ENCODE assay signal across 19 mouse cellular contexts in the genomic region with DNA sequence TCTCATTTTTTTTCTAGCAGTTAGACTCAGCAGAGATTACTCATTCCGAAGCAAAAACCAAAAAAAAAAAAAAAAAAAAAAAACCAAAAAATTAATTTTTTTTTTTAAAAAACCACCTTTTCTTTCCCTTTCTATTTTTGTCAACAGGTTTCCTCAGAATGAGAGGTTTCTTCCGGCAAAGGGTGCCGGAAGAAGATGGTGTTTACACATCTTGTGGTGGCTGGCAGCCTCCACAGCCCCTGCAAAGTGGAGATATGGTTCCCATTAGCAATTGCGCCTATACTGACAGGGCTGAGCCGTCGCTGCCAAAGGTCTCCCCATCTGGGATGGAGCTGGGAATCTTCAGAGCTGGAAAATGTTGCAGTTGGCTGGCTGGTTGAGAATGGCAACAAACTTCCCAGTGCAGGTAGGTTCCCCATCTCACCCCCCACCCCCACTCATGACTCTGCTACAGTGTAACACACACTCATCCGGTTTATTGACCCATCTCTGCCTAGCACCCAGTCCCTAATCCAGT. TPM values are rescaled to one million over a fixed set of nuclear protein-coding genes. Genes with fewer than 3 reads are reported as not detected.
DNase-seq lines count a peak whose midpoint lies in the region; ATAC-seq and TF ChIP-seq lines count a peak whose summit lies in the region.
"Had no signal": no experiment of that assay in that cellular context is flagged by ENCODE, and none has a peak within 500 bp of the region (broad histone marks: within the 10 kb centered on the region; RNA-seq: fewer than 3 reads in every experiment).

No protein-coding gene starts in this region.

- TF ChIP-seq CTCF in liver, postnatal 0 days (IDR thresholded peaks at IDR 0.05; ENCODE audit: low read depth): no peak
- TF ChIP-seq CTCF in CH12.LX (conservative IDR thresholded peaks at IDR 0.05 in 1 of 2, IDR thresholded peaks at IDR 0.05 in 1 of 2; ENCODE audit: low read depth in 2 of 2, low read length in 2 of 2): no peak

- 0 out of 2 replicates have a peak, but pooled peaks cover 6% of the 10 kb centered on the region for H3K27me3 ChIP-seq in liver, postnatal 0 days (ENCODE audit: insufficient read depth, low read length)
- peaks cover 20% of the 10 kb centered on the region for H3K27me3 ChIP-seq in liver, embryonic 11.5 days (replicated peaks; ENCODE audit: control insufficient read depth, insufficient read depth, low read length)
- peaks cover 37% of the 10 kb centered on the region for H3K27me3 ChIP-seq in CH12.LX (replicated peaks)

- peak overlapping the region; percentile 44 for H3K27ac ChIP-seq in liver, postnatal 0 days (ENCODE audit: low read depth)
- H3K27ac ChIP-seq in liver, embryonic 11.5 days (ENCODE audit: low read depth, low read length): no peak overlapping the region
- H3K27ac ChIP-seq in CH12.LX (ENCODE audit: insufficient read depth, low read depth): no peak overlapping the region
- H3K27ac ChIP-seq: forebrain, embryonic 13.5 days; gastrocnemius, adult 2 months; heart, embryonic 10.5 days; liver, embryonic 14.5 days; midbrain, embryonic 13.5 days had no signal

- TF ChIP-seq EP300 in liver, postnatal 0 days (IDR thresholded peaks at IDR 0.05; ENCODE audit: low read depth): no peak
- no peak for TF ChIP-seq EP300 in CH12.LX (IDR thresholded peaks at IDR 0.05; ENCODE audit: low read length)

- no peak overlapping the region for H3K4me3 ChIP-seq in liver, postnatal 0 days (ENCODE audit: low read depth, low read length)
- H3K4me3 ChIP-seq in liver, embryonic 11.5 days (ENCODE audit: low read depth, low read length): no peak overlapping the region
- no peak overlapping the region for H3K4me3 ChIP-seq in CH12.LX (replicated peaks in 1 of 3; ENCODE audit: low read depth in 2 of 3, low read length in 2 of 3, poor library complexity in 1 of 3)
- H3K4me3 ChIP-seq: forebrain, embryonic 13.5 days; gastrocnemius, adult 2 months; heart, embryonic 10.5 days; midbrain, embryonic 13.5 days; myocyte had no signal

- H3K9me3 ChIP-seq in liver, postnatal 0 days (ENCODE audit: low read length): no peaks in the 10 kb centered on the region
- H3K9me3 ChIP-seq in liver, embryonic 11.5 days (ENCODE audit: control insufficient read depth, low read length): no peaks in the 10 kb centered on the region
- peaks cover 5% of the 10 kb centered on the region for H3K9me3 ChIP-seq in CH12.LX (replicated peaks; ENCODE audit: low read length)
- H3K9me3 ChIP-seq: forebrain, embryonic 13.5 days; heart, embryonic 10.5 days; midbrain, embryonic 13.5 days had no signal

- H3K79me2 ChIP-seq in CH12.LX (replicated peaks; ENCODE audit: control insufficient read depth, extremely low read depth, insufficient read depth, poor library complexity, severe bottlenecking): no peaks in the 10 kb centered on the region

- no peak for TF ChIP-seq RAD21 in CH12.LX (IDR thresholded peaks at IDR 0.05; ENCODE audit: low read depth, low read length)

- no peaks in the 10 kb centered on the region for H3K36me3 ChIP-seq in liver, postnatal 0 days (replicated peaks; ENCODE audit: insufficient read depth, low read length)
- H3K36me3 ChIP-seq in liver, embryonic 11.5 days (ENCODE audit: control insufficient read depth, insufficient read depth, low read length): no peaks in the 10 kb centered on the region
- no peaks in the 10 kb centered on the region for H3K36me3 ChIP-seq in CH12.LX (replicated peaks in 1 of 2; ENCODE audit: control insufficient read depth in 1 of 2, insufficient read depth in 1 of 2, low read length in 1 of 2)
- H3K36me3 ChIP-seq: heart, embryonic 10.5 days; midbrain, embryonic 13.5 days had no signal

- no peak for ATAC-seq in liver, postnatal 0 days
- no peak for ATAC-seq in liver, embryonic 11.5 days (replicated peaks; ENCODE audit: low FRiP score)
- peak; percentile 38; the same call in 1 of the 2 replicates for ATAC-seq in granulocyte monocyte progenitor cell, adult 5-6 weeks (replicated peaks; ENCODE audit: poor library complexity, severe bottlenecking)
- ATAC-seq: forebrain, embryonic 13.5 days; midbrain, embryonic 13.5 days had no signal

- dilution Hi-C loops in CH12.LX (cut with MboI; ENCODE audit: extremely low pct_ligation_motif_present, extremely low pct_unique_long_range_greater_than_20kb, low sequenced_read_pairs): no loop called here

- H3K4me1 ChIP-seq in liver, postnatal 0 days (ENCODE audit: insufficient read depth): peaks cover 4% of the 10 kb centered on the region; the same call in 1 of the 2 replicates
- H3K4me1 ChIP-seq in liver, embryonic 11.5 days (replicated peaks; ENCODE audit: control insufficient read depth, insufficient read depth, low read length): no peaks in the 10 kb centered on the region; the same call in 1 of the 2 replicates
- no peaks in the 10 kb centered on the region for H3K4me1 ChIP-seq in CH12.LX (ENCODE audit: control insufficient read depth in 1 of 2, insufficient read depth in 2 of 2)

- H3K4me2 ChIP-seq in liver, postnatal 0 days (ENCODE audit: low read depth, low read length): no peak overlapping the region
- no peak overlapping the region for H3K4me2 ChIP-seq in liver, embryonic 11.5 days
- H3K4me2 ChIP-seq in CH12.LX (ENCODE audit: insufficient read depth, low read depth, poor library complexity, severe bottlenecking): no peak overlapping the region
- H3K4me2 ChIP-seq: forebrain, embryonic 13.5 days; midbrain, embryonic 13.5 days had no signal

- 43% methylated on average over 7 of the region's 7 CpGs for WGBS in liver, postnatal 0 days (ENCODE audit: insufficient replicate concordance)
- 52% methylated on average over 7 of the region's 7 CpGs for WGBS in liver, embryonic 11.5 days

- no peak for TF ChIP-seq POLR2A in CH12.LX (IDR thresholded peaks at IDR 0.05; ENCODE audit: low read depth, low read length)

- H3K9ac ChIP-seq in liver, postnatal 0 days (replicated peaks): no peak overlapping the region
- no peak overlapping the region for H3K9ac ChIP-seq in liver, embryonic 11.5 days (ENCODE audit: low read depth, low read length)
- no peak overlapping the region for H3K9ac ChIP-seq in CH12.LX (ENCODE audit: insufficient read depth, low read depth)
- H3K9ac ChIP-seq: forebrain, embryonic 13.5 days; liver, embryonic 14.5 days; midbrain, embryonic 13.5 days had no signal

- no peak for DNase-seq in liver, postnatal 0 days
- DNase-seq in liver, embryonic 11.5 days (ENCODE audit: low spot score): no peak
- DNase-seq in CH12.LX (ENCODE audit: extremely low read depth): no peak
- peak; percentile 51 to 72 for DNase-seq in natural killer cell, adult 2 months (ENCODE audit: low spot score in 2 of 2)
- DNase-seq in gastrocnemius, postnatal 25 days: no peak
- no peak for DNase-seq in layer of hippocampus, adult 9-10 months (ENCODE audit: low spot score)
- DNase-seq in cerebellum, postnatal 14 days: no peak
- DNase-seq: cerebellum, adult 11-12 months; gastrocnemius, adult 2 months; heart, postnatal 36 days; kidney, adult 9 months; lung, postnatal 10 days had no signal

- in situ Hi-C loops in CH12.LX (cut with MboI; ENCODE audit: low pct_ligation_motif_present, low pct_unique_long_range_greater_than_20kb, low sequenced_read_pairs): no loop called here

TF ChIP-seq in CH12.LX, 34 proteins besides CTCF, POLR2A, EP300 and RAD21:
- TF ChIP-seq ZKSCAN1 (IDR thresholded peaks at IDR 0.05; ENCODE audit: borderline replicate concordance, low read depth, low read length) (no peak), ZNF384 (IDR thresholded peaks at IDR 0.05; ENCODE audit: low read depth, low read length) (peak; percentile 69)

RNA-seq across cellular contexts. Expression of a gene that starts 3.7 kb away (rescaled TPM):
- 0.24 and 0.26 TPM in 2 replicates for polyA plus RNA-seq in liver, postnatal 0 days (2015; fragmentation: Nextera tagmentation; extraction: Ambion mirVana)
- 0.21 TPM in 1 of 2 replicates, not detected in the other for polyA plus RNA-seq in liver, embryonic 11.5 days (2014; fragmentation: Nextera tagmentation; extraction: Ambion mirVana)
- total RNA-seq in CH12.LX (2012; rRNA removed): 0.04 TPM in 2 replicates
- 0.07 TPM in 1 of 2 replicates, not detected in the other for total RNA-seq in CH12.LX (2014; rRNA removed)
- polyA plus RNA-seq in CH12.LX (2012; ENCODE audit: insufficient read length, low read depth): 0.20 and 0.30 TPM in 2 replicates
- total RNA-seq in granulocyte monocyte progenitor cell, adult 5-6 weeks (2014; fragmentation: Nextera tagmentation): 6.0 and 6.8 TPM in 2 replicates
- total RNA-seq in granulocyte monocyte progenitor cell, adult 5-6 weeks (2017): 2.2 and 4.4 TPM in 2 replicates
- total RNA-seq in gastrocnemius, postnatal 25 days (2021): not detected
- polyA plus RNA-seq: limb, embryonic 11.5 days; myocyte had no signal

Comparison
In these comparisons a context has a peak if more than half of its experiments do, and no peak if none do; other contexts are left out.
1. DNase-seq: peak in natural killer cell, adult 2 months (2 of 2); none in liver, postnatal 0 days (single experiment), liver, embryonic 11.5 days (single experiment), CH12.LX (single experiment), gastrocnemius, postnatal 25 days (single experiment), layer of hippocampus, adult 9-10 months (single experiment) and cerebellum, postnatal 14 days (0 of 2).